Mouse (Mus musculus): ENCODE results near the gene Gm27021. TPM values are rescaled to one million over a fixed set of nuclear protein-coding genes. Genes with fewer than 3 reads are reported as not detected.

Gm27021 gene
- total and polyA plus RNA-seq, 2 experiments from 2014 or later = 7.0 to 10.9 TPM

DNA sequence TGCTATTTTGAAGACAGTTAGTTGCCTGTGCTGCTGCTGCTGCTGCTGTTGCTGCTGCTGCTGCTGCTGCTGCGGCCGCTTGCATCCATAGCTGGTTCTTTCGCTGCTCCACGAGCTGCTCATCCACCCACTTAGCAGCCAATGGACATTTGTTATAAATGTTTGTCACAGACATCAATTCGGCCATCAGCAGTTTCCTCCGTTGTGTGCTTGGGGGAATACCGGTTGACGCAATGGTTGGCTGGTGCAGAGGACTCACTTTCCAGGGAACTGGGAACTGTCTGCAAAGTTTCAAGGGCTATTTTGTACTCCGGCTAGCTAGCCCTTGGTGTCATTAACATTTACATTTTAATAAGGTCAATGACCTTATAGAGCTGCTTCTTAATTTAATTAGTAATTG lies 36.3 kb upstream of the Gm27021 start:
- Histone ChIP-seq H3K9me3 (ENCODE audit: low read length) (no peaks in the 10 kb centered on the region), H3K27ac (no peak overlapping the region), H3K4me2 (ENCODE audit: low read depth, low read length) (no peak overlapping the region), H3K36me3 (ENCODE audit: insufficient read depth, low read length) (no peaks in the 10 kb centered on the region), H3K4me1 (ENCODE audit: insufficient read depth, low read length) (no peaks in the 10 kb centered on the region), H3K9ac (replicated peaks; ENCODE audit: low read length) (no peak overlapping the region), H3K27me3 (ENCODE audit: insufficient read depth, low read length) (no peaks in the 10 kb centered on the region), H3K4me3 (ENCODE audit: low read length) (no peak overlapping the region)
- TF ChIP-seq CTCF (IDR thresholded peaks at IDR 0.05; ENCODE audit: low read depth) = no peak
- no peak for ATAC-seq
- DNase-seq (ENCODE audit: low spot score) = no peak
- 65% methylated on average over 9 of the region's 9 CpGs for WGBS

DNA sequence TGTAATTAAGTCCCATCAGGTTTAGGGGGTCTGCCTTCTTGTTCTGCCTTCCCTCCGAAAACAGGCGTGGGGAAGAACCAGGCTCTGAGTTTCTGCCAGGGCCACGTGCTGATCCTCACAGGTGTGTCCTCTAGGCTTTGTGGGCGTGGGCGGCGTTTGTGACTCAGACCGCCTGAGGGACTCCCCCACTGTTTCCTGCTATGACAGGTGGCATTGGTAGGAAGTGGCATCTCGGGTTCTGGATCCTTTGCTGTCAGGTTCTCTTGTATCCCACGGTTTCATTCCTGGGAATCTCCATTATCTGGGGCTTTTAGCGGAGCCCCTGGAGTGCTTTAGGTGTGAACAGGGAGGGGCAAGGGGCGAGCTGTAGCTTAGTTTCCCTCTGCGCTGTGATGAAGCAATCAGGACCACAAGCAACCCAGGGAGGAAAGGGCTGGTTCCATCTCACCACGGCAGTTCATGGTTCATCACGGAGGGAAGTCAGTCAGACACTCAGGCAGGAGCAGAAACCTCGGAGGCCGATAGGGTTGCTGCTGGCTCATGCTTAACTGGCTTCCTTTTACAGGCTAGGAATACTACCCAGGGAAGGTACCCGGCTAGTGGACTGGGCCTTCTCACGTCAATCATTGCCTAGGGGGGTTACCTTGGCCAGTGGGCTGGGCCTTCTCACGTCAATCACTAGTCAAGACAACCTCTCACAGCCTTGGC lies 34.0 kb upstream of the Gm27021 start:
- Histone ChIP-seq H3K4me1 (ENCODE audit: insufficient read depth, low read length) (0 out of 2 replicates have a peak, but pooled peaks cover under 1% of the 10 kb centered on the region), H3K27me3 (ENCODE audit: insufficient read depth, low read length) (no peaks in the 10 kb centered on the region), H3K9me3 (ENCODE audit: low read length) (no peaks in the 10 kb centered on the region), H3K4me3 (ENCODE audit: low read length) (no peak overlapping the region), H3K4me2 (ENCODE audit: low read depth, low read length) (no peak overlapping the region), H3K9ac (replicated peaks; ENCODE audit: low read length) (no peak overlapping the region), H3K27ac (no peak overlapping the region), H3K36me3 (ENCODE audit: insufficient read depth, low read length) (no peaks in the 10 kb centered on the region)
- 72% methylated on average over 19 of the region's 19 CpGs for WGBS
- ATAC-seq (no peak), DNase-seq (ENCODE audit: low spot score) (no peak)
- no peak for TF ChIP-seq CTCF (IDR thresholded peaks at IDR 0.05; ENCODE audit: low read depth)

GRCm38 (mm10) chr8:120700053-120700452 lies 32.2 kb upstream of the Gm27021 start:
- no peaks in the 10 kb centered on the region for H3K27me3 ChIP-seq (ENCODE audit: insufficient read depth, low read length)
- no peaks in the 10 kb centered on the region for H3K9me3 ChIP-seq (ENCODE audit: low read length)
- no peak overlapping the region for H3K9ac ChIP-seq (replicated peaks; ENCODE audit: low read length)
- 84% methylated on average over 4 of the region's 4 CpGs for WGBS
- no peaks in the 10 kb centered on the region for H3K36me3 ChIP-seq (ENCODE audit: insufficient read depth, low read length)
- H3K4me3 ChIP-seq (ENCODE audit: low read length) = no peak overlapping the region
- no peak overlapping the region for H3K27ac ChIP-seq
- H3K4me2 ChIP-seq (ENCODE audit: low read depth, low read length) = no peak overlapping the region
- no peak for ATAC-seq
- TF ChIP-seq CTCF (IDR thresholded peaks at IDR 0.05; ENCODE audit: low read depth) = no peak
- 0 out of 2 replicates have a peak, but pooled peaks cover 4% of the 10 kb centered on the region for H3K4me1 ChIP-seq (ENCODE audit: insufficient read depth, low read length)
- no peak for DNase-seq (ENCODE audit: low spot score)

DNA sequence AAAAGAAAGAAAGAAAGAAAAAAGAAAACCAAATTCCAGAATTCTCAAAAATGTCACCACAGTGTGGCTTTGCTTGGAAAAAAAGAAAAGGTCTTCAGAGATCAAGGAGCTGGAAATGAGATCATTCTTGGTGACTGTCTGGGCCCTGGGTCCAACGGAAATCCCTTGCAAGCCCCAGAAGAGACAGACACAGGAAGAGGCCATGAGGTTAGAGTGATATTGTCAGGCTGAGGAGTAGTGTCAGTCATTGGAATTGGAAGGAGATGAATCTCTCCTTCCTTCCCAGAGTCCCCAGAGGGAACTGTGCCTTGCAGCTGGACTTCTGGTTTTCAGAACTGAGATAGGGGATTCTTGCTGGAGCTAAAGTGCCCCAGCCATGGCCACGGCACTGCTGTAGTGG lies 31.7 kb upstream of the Gm27021 start:
- DNase-seq (ENCODE audit: low spot score) = no peak
- Histone ChIP-seq H3K27me3 (ENCODE audit: insufficient read depth, low read length) (no peaks in the 10 kb centered on the region), H3K9ac (replicated peaks; ENCODE audit: low read length) (no peak overlapping the region), H3K4me1 (ENCODE audit: insufficient read depth, low read length) (0 out of 2 replicates have a peak, but pooled peaks cover 4% of the 10 kb centered on the region), H3K4me2 (ENCODE audit: low read depth, low read length) (no peak overlapping the region), H3K36me3 (ENCODE audit: insufficient read depth, low read length) (no peaks in the 10 kb centered on the region), H3K4me3 (ENCODE audit: low read length) (no peak overlapping the region), H3K27ac (no peak overlapping the region), H3K9me3 (ENCODE audit: low read length) (no peaks in the 10 kb centered on the region)
- WGBS = 68% methylated on average over 2 of the region's 2 CpGs
- no peak for TF ChIP-seq CTCF (IDR thresholded peaks at IDR 0.05; ENCODE audit: low read depth)
- no peak for ATAC-seq

- DNase-seq (ENCODE audit: low spot score) (no peak), ATAC-seq (no peak)
- H3K9ac ChIP-seq (replicated peaks; ENCODE audit: low read length) = no peak overlapping the region
- no peak overlapping the region for H3K27ac ChIP-seq
- no peak for TF ChIP-seq CTCF (IDR thresholded peaks at IDR 0.05; ENCODE audit: low read depth)
- no peaks in the 10 kb centered on the region for H3K9me3 ChIP-seq (ENCODE audit: low read length)
- H3K4me3 ChIP-seq (ENCODE audit: low read length) = no peak overlapping the region
- H3K27me3 ChIP-seq (ENCODE audit: insufficient read depth, low read length) = no peaks in the 10 kb centered on the region
- H3K36me3 ChIP-seq (ENCODE audit: insufficient read depth, low read length) = no peaks in the 10 kb centered on the region
- 0 out of 2 replicates have a peak, but pooled peaks cover 4% of the 10 kb centered on the region for H3K4me1 ChIP-seq (ENCODE audit: insufficient read depth, low read length)
- no peak overlapping the region for H3K4me2 ChIP-seq (ENCODE audit: low read depth, low read length)
- WGBS = 79% methylated on average over 6 of the region's 6 CpGs
Observed at GRCm38 (mm10) chr8:120699079-120699478, 31.2 kb upstream of the Gm27021 start.

- H3K4me2 ChIP-seq (ENCODE audit: low read depth, low read length) = no peak overlapping the region
- WGBS = 66% methylated on average over 7 of the region's 7 CpGs
- no peaks in the 10 kb centered on the region for H3K27me3 ChIP-seq (ENCODE audit: insufficient read depth, low read length)
- H3K27ac ChIP-seq = no peak overlapping the region
- TF ChIP-seq CTCF (IDR thresholded peaks at IDR 0.05; ENCODE audit: low read depth) = no peak
- 0 out of 2 replicates have a peak, but pooled peaks cover 4% of the 10 kb centered on the region for H3K4me1 ChIP-seq (ENCODE audit: insufficient read depth, low read length)
- no peak overlapping the region for H3K4me3 ChIP-seq (ENCODE audit: low read length)
- no peak overlapping the region for H3K9ac ChIP-seq (replicated peaks; ENCODE audit: low read length)
- no peak for DNase-seq (ENCODE audit: low spot score)
- no peaks in the 10 kb centered on the region for H3K9me3 ChIP-seq (ENCODE audit: low read length)
- H3K36me3 ChIP-seq (ENCODE audit: insufficient read depth, low read length) = no peaks in the 10 kb centered on the region
- no peak for ATAC-seq
Observed at GRCm38 (mm10) chr8:120698426-120698825, 30.5 kb upstream of the Gm27021 start.

DNA sequence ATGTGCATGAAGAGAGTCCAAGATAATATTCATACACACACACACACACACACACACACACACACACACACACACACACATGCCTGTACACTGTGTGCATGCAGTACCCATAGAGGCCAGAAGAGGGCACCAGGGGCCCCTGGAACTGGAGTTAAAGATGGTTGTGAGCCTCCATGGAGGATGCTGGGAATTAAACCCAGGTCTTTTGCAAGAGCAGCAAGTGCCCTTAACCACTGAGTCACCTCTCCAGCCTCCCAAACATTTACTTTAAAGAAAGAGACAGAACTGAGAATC lies 30.0 kb upstream of the Gm27021 start:
- ATAC-seq (no peak), DNase-seq (ENCODE audit: low spot score) (no peak)
- peak; percentile 52 for TF ChIP-seq CTCF (IDR thresholded peaks at IDR 0.05; ENCODE audit: low read depth)
- Histone ChIP-seq H3K9ac (replicated peaks; ENCODE audit: low read length) (no peak overlapping the region), H3K4me2 (ENCODE audit: low read depth, low read length) (no peak overlapping the region), H3K9me3 (ENCODE audit: low read length) (no peaks in the 10 kb centered on the region), H3K27ac (no peak overlapping the region), H3K4me3 (ENCODE audit: low read length) (no peak overlapping the region), H3K27me3 (ENCODE audit: insufficient read depth, low read length) (no peaks in the 10 kb centered on the region), H3K4me1 (ENCODE audit: insufficient read depth, low read length) (0 out of 2 replicates have a peak, but pooled peaks cover 4% of the 10 kb centered on the region), H3K36me3 (ENCODE audit: insufficient read depth, low read length) (no peaks in the 10 kb centered on the region)
